Mouse (Mus musculus) G1E (cell line): ENCODE results near the gene Usp4. TPM values are rescaled to one million over a fixed set of nuclear protein-coding genes. Genes with fewer than 3 reads are reported as not detected.
"Not testable (repeated sequence)": the region's sequence is repeated elsewhere in the genome, so short reads cannot be mapped to it uniquely, and the experiment has no call there.

Experiments used
- ATAC-seq: 2 replicates; pipeline ENCODE4 v1.8.0; 2016; ENCODE audit warnings: mild to moderate bottlenecking; ENCODE audit not compliant: insufficient number of reproducible peaks, poor library complexity, low FRiP score, severe bottlenecking; ENCODE audit errors: extremely low read depth
- DNase-seq: peaks from one replicate; pipeline ENCODE4 v3.0.0; 2012; ENCODE audit warnings: low spot score
- H3K27me3 ChIP-seq: 2 replicates; pipeline ENCODE4 v1.6.1; 2012; ENCODE audit warnings: mild to moderate bottlenecking, low read length, inconsistent platforms; ENCODE audit not compliant: insufficient read depth
- H3K36me3 ChIP-seq: replicated peaks from 2 replicates; pipeline ENCODE3; 2012; ENCODE audit warnings: mild to moderate bottlenecking, inconsistent platforms
- H3K4me1 ChIP-seq: 2 replicates; pipeline ENCODE4 v1.6.1; 2012; ENCODE audit warnings: low read depth, low read length, inconsistent platforms, mixed read lengths; ENCODE audit not compliant: insufficient read depth
- H3K4me3 ChIP-seq: 2 replicates; pipeline ENCODE4 v1.5.1; 2012; ENCODE audit warnings: low read depth, mild to moderate bottlenecking, inconsistent platforms, low read length, moderate library complexity, mixed read lengths
- H3K9me3 ChIP-seq: replicated peaks from 2 replicates; pipeline ENCODE4 v1.6.1; 2012; ENCODE audit warnings: inconsistent platforms
- CTCF ChIP-seq: IDR thresholded peaks from 2 replicates; pipeline ENCODE4 v1.5.1; 2012; ENCODE audit warnings: low read depth, low read length, inconsistent platforms, mixed read lengths
- GATA1 ChIP-seq: IDR thresholded peaks from 2 replicates; pipeline ENCODE4 v1.6.1; 2012; ENCODE audit warnings: borderline replicate concordance, low read length, inconsistent platforms, mixed read lengths
- GATA2 ChIP-seq: IDR thresholded peaks from 2 replicates; pipeline ENCODE4 v1.6.1; 2012; ENCODE audit warnings: low read depth, low read length, inconsistent platforms, borderline replicate concordance
- POLR2AphosphoS5 ChIP-seq: IDR thresholded peaks from 2 replicates; pipeline ENCODE4 v1.6.1; 2012; ENCODE audit warnings: low read depth, low read length, inconsistent platforms; ENCODE audit not compliant: insufficient replicate concordance
- TAL1 ChIP-seq: conservative IDR thresholded peaks from 2 replicates; pipeline ENCODE4 v1.6.1; 2012; ENCODE audit warnings: low read depth, low read length, inconsistent platforms, mixed read lengths
- polyA plus RNA-seq: library from polyadenylated mRNA; stranded (reverse); fragments of >175 nt; gene quantifications from 2 replicates; pipeline ENCODE4 v1.2.3, GENCODE M21; 2012
- total RNA-seq, 2 experiments: library from RNA; stranded (forward) in 1 of 2; stranded (reverse) in 1 of 2; fragments of 200-1000 nt in 1 of 2; fragments of >200 nt in 1 of 2; fragmentation: Nextera tagmentation in 1 of 2; gene quantifications; 2 replicates each; pipeline ENCODE4 v1.2.3; 2014 to 2017

The Usp4 gene
- total and polyA plus RNA-seq, 3 experiments, result 76.5 to 131 (median 97.3) TPM

- DNase-seq, result no peak
Observed at GRCm38 (mm10) chr9:108307021-108307807, 40.4 kb upstream of the Usp4 start.

GRCm38 (mm10) chr9:108308141-108308540, 39.5 kb upstream of the Usp4 start:
- DNase-seq (no peak), ATAC-seq (no peak)
- peak overlapping the region; percentile 73 for H3K4me3 ChIP-seq
- TF ChIP-seq TAL1, result no peak
- H3K9me3 ChIP-seq, result no peaks in the 10 kb centered on the region
- no peaks in the 10 kb centered on the region for H3K27me3 ChIP-seq
- H3K36me3 ChIP-seq, result peaks cover 41% of the 10 kb centered on the region
- H3K4me1 ChIP-seq, result peaks cover 44% of the 10 kb centered on the region

More at GRCm38 (mm10) chr9:108307021-108307807, 40.4 kb upstream of the Usp4 start:
- TF ChIP-seq POLR2AphosphoS5, result no peak
- no peak for TF ChIP-seq GATA2
- TF ChIP-seq CTCF, result no peak
- no peak for TF ChIP-seq TAL1
- no peak for TF ChIP-seq GATA1
- Histone ChIP-seq H3K4me1 (peaks cover 41% of the 10 kb centered on the region), H3K9me3 (no peaks in the 10 kb centered on the region), H3K27me3 (no peaks in the 10 kb centered on the region), H3K36me3 (peaks cover 45% of the 10 kb centered on the region), H3K4me3 (peak overlapping the region; percentile 73)
- no peak for ATAC-seq

GRCm38 (mm10) chr9:108317572-108317971, 30.1 kb upstream of the Usp4 start:
- no peaks in the 10 kb centered on the region for H3K9me3 ChIP-seq
- H3K27me3 ChIP-seq, result no peaks in the 10 kb centered on the region
- no peak overlapping the region for H3K4me3 ChIP-seq
- DNase-seq, result no peak
- peaks cover 42% of the 10 kb centered on the region for H3K4me1 ChIP-seq
- TF ChIP-seq GATA2 (no peak), GATA1 (no peak), TAL1 (no peak), POLR2AphosphoS5 (no peak), CTCF (no peak)
- peaks cover 75% of the 10 kb centered on the region for H3K36me3 ChIP-seq
- no peak for ATAC-seq

- Histone ChIP-seq H3K4me3 (no peak overlapping the region), H3K27me3 (no peaks in the 10 kb centered on the region), H3K4me1 (peaks cover 41% of the 10 kb centered on the region), H3K36me3 (peaks cover 78% of the 10 kb centered on the region), H3K9me3 (no peaks in the 10 kb centered on the region)
- ATAC-seq, result 0 out of 2 replicates have a peak, but pooled peaks have one; percentile 15
- TF ChIP-seq CTCF, result no peak
- TF ChIP-seq TAL1, result 0 out of 2 replicates have a peak, but pooled peaks have one; percentile 7
- DNase-seq, result no peak
Observed at GRCm38 (mm10) chr9:108318462-108318861, 29.2 kb upstream of the Usp4 start.

GRCm38 (mm10) chr9:108322054-108322453, 25.6 kb upstream of the Usp4 start:
- H3K4me3 ChIP-seq, H3K27me3 ChIP-seq, H3K9me3 ChIP-seq, ATAC-seq, DNase-seq: not testable (repeated sequence)
- H3K36me3 ChIP-seq, result peaks cover 76% of the 10 kb centered on the region
- peaks cover 45% of the 10 kb centered on the region for H3K4me1 ChIP-seq

GRCm38 (mm10) chr9:108324784-108325183, 22.9 kb upstream of the Usp4 start:
- Histone ChIP-seq H3K4me3 (no peak overlapping the region), H3K36me3 (peaks cover 85% of the 10 kb centered on the region), H3K4me1 (peaks cover 26% of the 10 kb centered on the region), H3K9me3 (no peaks in the 10 kb centered on the region), H3K27me3 (no peaks in the 10 kb centered on the region)
- TF ChIP-seq GATA1, result no peak
- no peak for TF ChIP-seq POLR2AphosphoS5
- no peak for TF ChIP-seq TAL1
- TF ChIP-seq CTCF, result no peak
- no peak for TF ChIP-seq GATA2
- ATAC-seq (no peak), DNase-seq (no peak)

- TF ChIP-seq GATA1 (no peak), TAL1 (no peak), GATA2 (no peak), CTCF (no peak), POLR2AphosphoS5 (no peak)
- no peak for ATAC-seq
Observed at GRCm38 (mm10) chr9:108325811-108326210, 21.8 kb upstream of the Usp4 start.

More at GRCm38 (mm10) chr9:108325811-108326210, 21.8 kb upstream of the Usp4 start:
- Histone ChIP-seq H3K36me3 (peaks cover 85% of the 10 kb centered on the region), H3K4me3 (no peak overlapping the region), H3K27me3 (no peaks in the 10 kb centered on the region), H3K4me1 (peaks cover 23% of the 10 kb centered on the region), H3K9me3 (no peaks in the 10 kb centered on the region)
- DNase-seq, result no peak
